Mouse (Mus musculus) naive thymus-derived CD4-positive, alpha-beta T cell, adult 2 months (primary cell): Measurements from ENCODE around the gene Gm45234.
A peak's percentile ranks its signal among the peaks of the same experiment; 100 is the strongest.

Source experiments
- DNase-seq: peaks from one replicate; pipeline ENCODE4 v3.0.0-alpha.2; 2011; ENCODE audit warnings: low read depth

Gene Gm45234

GRCm38 (mm10) chr6:124708289-124708889 lies 47.4 kb downstream of the Gm45234 start:
- DNase-seq = no peak

GRCm38 (mm10) chr6:124706061-124706627 lies 49.7 kb downstream of the Gm45234 start:
- no peak for DNase-seq

DNA sequence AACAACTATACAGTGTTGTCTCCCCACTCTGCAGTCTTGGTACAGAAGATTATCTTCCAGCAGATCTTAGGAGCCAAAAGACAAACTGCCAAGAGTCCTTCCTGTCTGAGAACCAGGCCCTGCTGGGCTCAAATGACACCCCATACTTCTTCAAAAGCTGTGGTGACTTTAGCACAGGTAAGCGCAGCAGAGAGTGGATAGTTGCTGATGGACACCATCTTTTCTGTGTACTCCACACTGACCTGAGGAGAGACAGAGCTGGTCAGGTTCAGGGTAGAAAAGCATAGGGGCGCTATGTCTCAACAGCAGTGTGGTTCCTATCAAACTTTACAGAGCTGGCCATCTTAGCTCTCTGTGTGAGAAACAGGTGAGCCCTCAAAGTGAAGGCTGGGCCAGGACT lies 51.4 kb downstream of the Gm45234 start:
- no peak for DNase-seq

DNA sequence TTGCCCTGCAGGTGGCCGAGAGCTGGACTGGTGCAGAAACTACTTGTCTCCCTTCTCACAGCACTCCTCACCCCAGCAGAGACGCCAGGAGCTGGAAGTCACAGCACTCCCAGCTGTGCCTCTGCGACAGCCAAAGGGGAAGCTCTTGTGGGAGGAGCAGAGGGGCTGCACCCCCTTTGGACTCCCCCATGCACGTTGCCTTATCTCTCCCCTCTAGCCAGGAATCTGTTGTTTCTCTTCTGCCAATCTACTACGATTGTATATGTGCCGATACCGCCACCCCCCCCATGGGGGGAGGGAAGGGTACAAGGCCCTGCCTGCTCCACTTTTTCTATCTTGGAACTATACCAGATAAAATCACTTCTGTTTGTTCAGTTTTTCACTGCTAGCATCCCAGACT lies 52.0 kb downstream of the Gm45234 start:
- no peak for DNase-seq

DNA sequence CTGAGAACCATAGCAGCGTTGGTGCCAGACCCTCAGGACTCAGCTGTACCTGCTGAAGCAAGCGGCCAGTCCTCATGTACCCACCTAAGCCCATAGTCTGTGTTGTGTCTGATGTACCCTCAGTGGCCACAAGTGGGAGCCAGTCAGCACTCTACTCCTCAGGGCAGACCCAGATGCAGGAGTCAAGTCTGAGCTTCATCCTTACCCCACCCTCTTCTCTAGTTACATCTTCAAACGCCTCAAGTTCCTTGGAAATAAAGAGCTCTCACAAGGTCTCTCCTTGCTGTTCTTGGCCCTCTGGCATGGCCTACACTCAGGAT lies 53.1 kb downstream of the Gm45234 start:
- peak; percentile 86 for DNase-seq

GRCm38 (mm10) chr6:124702102-124702783 lies 53.6 kb downstream of the Gm45234 start:
- no peak for DNase-seq

- DNase-seq = no peak
These were observed 54.5 kb downstream of the Gm45234 start for GRCm38 (mm10) chr6:124701338-124701737.

GRCm38 (mm10) chr6:124699962-124700610 lies 55.7 kb downstream of the Gm45234 start:
- DNase-seq = no peak

DNA sequence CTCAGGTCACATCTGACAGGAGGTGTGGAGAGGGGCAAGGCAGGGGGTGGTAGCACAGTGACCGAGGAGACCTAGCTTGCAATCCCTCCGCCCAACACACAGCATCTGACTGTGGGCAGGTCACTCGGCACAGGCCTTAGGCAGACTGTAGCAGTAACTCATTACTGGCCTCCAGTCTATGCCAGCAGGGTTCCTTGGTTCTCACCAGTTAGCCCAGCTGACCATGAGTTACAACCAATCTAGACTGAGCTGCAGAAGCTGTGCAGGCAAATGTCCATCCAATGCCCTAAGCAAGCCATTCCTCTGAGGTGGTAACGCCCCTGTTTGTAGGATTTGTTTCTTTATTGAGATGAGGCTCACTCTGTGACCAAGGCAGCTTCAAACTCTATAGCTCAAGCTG lies 56.5 kb downstream of the Gm45234 start:
- DNase-seq = no peak

DNA sequence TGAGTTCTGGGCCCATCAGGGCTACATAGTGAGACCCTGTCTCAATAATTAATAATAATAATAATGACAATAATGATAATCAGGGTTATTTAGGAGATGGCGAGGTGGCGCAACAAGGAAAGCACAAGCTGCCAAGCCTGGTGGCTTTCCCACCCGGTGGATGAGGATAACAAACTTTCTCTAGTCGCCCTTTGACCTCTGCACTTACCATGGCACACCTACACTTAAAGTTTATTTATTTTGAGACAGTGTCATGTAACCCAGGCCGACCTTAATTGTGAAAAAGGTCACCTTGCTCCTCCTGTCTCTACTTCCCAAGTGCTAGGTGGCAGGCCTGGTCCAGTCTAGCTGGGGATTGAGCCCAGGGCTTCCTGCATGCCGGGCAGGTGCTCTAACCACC lies 57.1 kb downstream of the Gm45234 start:
- no peak for DNase-seq

GRCm38 (mm10) chr6:124696441-124697150 lies 59.2 kb downstream of the Gm45234 start:
- DNase-seq = no peak

GRCm38 (mm10) chr6:124694166-124694955 lies 61.5 kb downstream of the Gm45234 start:
- peak; percentile 87 for DNase-seq

DNA sequence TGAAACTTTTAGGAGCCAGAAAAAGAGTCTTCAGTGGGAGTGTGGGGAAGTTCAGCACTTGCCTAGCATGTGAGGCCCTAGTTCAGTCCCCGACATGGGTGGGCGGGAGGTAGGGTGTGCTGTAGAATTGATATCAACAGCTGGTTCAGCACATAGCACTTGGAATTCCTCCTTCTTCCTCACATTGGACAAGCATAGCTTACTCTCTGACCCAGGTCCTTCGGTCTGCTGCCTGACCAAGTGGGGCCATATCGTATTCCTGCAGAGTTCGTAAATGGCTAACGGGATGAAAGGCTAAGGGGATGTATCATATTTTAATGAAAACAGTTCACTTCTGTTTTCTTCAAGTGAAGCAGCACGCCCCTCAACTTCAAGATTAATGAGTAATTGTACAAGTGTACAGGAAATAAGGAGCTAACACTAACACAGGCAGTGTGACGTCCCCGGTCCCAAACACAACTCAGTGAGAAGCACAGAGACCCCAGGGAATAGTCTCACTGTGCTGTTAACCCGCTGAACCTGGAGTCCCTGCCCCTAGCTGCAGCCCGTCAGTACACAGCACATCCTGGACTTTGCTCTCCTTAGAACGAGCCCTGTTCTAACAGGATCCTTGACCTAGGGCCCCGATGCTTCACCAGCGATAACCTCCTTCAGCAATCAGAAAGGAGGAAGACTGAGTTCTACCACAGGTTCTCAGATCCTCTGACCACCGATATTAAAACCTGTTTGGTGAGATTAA lies 62.4 kb downstream of the Gm45234 start:
- no peak for DNase-seq

- no peak for DNase-seq
These were observed 65.3 kb downstream of the Gm45234 start for GRCm38 (mm10) chr6:124690517-124690916.
